Comparison of ENCODE assay signal across 16 mouse cellular contexts in the genomic region with DNA sequence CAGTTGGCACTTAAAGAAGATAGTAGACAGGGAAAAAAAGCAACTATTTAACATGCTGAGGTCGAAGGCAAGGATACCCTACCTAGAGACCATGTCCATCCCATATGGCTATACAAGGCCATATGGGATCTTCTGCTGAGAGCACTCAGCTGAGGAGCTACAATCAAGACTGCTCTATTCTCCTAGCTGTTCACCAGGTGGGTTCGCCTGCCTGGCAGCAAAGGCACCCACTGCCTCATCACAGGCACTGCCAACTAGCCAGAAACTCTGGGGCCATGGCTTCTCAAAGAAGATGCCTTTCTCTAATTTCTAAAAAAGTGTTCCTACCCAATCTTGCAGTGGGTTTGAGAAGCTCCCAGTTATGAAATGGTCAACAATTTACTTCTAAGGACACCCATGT.
"Had no signal": no experiment of that assay in that cellular context is flagged by ENCODE, and none has a peak within 500 bp of the region (broad histone marks: within the 10 kb centered on the region; RNA-seq: fewer than 3 reads in every experiment).

No protein-coding gene starts in this region.

- H3K4me3 ChIP-seq: lung, embryonic 15.5 days; midbrain, embryonic 10.5 days; midbrain, embryonic 12.5 days; myocyte; neural tube, embryonic 13.5 days; neural tube, embryonic 15.5 days had no signal

- H3K36me3 ChIP-seq: lung, embryonic 15.5 days; midbrain, embryonic 10.5 days had no signal

- H3K9ac ChIP-seq: liver, postnatal 0 days; lung, embryonic 15.5 days; midbrain, embryonic 12.5 days; neural tube, embryonic 13.5 days; neural tube, embryonic 15.5 days had no signal

- ATAC-seq: liver, postnatal 0 days; midbrain, embryonic 16.5 days had no signal

- DNase-seq: liver, postnatal 0 days; lung, adult 2 months; lung, postnatal 10 days; lung, postnatal 4 days; midbrain, embryonic 14.5 days; right cerebral cortex, postnatal 14 days; thymus, adult 18-20 months; thymus, postnatal 14 days; thymus, postnatal 36 days had no signal

- H3K4me2 ChIP-seq: lung, embryonic 15.5 days; midbrain, embryonic 12.5 days; neural tube, embryonic 13.5 days; neural tube, embryonic 15.5 days had no signal

- H3K27ac ChIP-seq: lung, embryonic 15.5 days; midbrain, embryonic 10.5 days; midbrain, embryonic 12.5 days; neural tube, embryonic 13.5 days; neural tube, embryonic 15.5 days had no signal

- H3K9me3 ChIP-seq: lung, embryonic 15.5 days; midbrain, embryonic 12.5 days; neural tube, embryonic 15.5 days had no signal

- H3K27me3 ChIP-seq: lung, embryonic 15.5 days; midbrain, embryonic 12.5 days; neural tube, embryonic 13.5 days; neural tube, embryonic 15.5 days had no signal

- H3K4me1 ChIP-seq: lung, embryonic 15.5 days; midbrain, embryonic 10.5 days; midbrain, embryonic 12.5 days; neural tube, embryonic 13.5 days; neural tube, embryonic 15.5 days had no signal
